Mouse (Mus musculus) frontal cortex, adult (tissue): ENCODE results near the gene Smoc1.

ENCODE experiments used
- ATAC-seq: cut with Nextera tagmentation; 2 replicates; pipeline ENCODE4 v1.9.2; 2017; ENCODE audit warnings: mild to moderate bottlenecking, moderate library complexity, mixed read lengths; ENCODE audit not compliant: low TSS enrichment

Smoc1 gene

GRCm38 (mm10) chr12:81081031-81081430 lies 54.4 kb downstream of the Smoc1 start:
- ATAC-seq, result no peak

- no peak for ATAC-seq
Observed at GRCm38 (mm10) chr12:81083146-81083545, 56.5 kb downstream of the Smoc1 start.

DNA sequence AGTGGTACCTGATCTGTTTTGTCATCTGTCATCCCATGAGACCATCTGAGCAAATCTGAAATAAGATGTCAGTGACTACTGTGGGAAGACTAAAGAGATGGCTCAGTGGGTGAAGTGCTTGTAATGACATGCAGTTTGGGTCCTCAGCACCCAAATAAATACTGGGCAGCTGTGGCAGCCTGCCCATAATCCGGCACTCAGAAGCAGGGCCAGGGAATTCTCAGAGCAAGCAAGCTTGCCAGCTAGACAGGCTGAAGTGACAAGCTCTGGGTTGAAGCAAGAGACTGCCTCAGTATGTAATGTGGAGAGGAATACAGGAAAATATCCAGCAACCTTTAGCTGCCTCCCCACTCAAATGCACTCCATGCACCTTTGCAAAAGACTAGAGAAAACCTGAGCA lies 58.6 kb downstream of the Smoc1 start:
- no peak for ATAC-seq

- no peak for ATAC-seq
Observed at GRCm38 (mm10) chr12:81088131-81088530, 61.5 kb downstream of the Smoc1 start.

- ATAC-seq, result no peak
Observed at GRCm38 (mm10) chr12:81091641-81092040, 65.0 kb downstream of the Smoc1 start.

- ATAC-seq, result no peak
Observed at GRCm38 (mm10) chr12:81092641-81093040, 66.0 kb downstream of the Smoc1 start.

- no peak for ATAC-seq
Observed at GRCm38 (mm10) chr12:81093211-81093610, 66.6 kb downstream of the Smoc1 start.

DNA sequence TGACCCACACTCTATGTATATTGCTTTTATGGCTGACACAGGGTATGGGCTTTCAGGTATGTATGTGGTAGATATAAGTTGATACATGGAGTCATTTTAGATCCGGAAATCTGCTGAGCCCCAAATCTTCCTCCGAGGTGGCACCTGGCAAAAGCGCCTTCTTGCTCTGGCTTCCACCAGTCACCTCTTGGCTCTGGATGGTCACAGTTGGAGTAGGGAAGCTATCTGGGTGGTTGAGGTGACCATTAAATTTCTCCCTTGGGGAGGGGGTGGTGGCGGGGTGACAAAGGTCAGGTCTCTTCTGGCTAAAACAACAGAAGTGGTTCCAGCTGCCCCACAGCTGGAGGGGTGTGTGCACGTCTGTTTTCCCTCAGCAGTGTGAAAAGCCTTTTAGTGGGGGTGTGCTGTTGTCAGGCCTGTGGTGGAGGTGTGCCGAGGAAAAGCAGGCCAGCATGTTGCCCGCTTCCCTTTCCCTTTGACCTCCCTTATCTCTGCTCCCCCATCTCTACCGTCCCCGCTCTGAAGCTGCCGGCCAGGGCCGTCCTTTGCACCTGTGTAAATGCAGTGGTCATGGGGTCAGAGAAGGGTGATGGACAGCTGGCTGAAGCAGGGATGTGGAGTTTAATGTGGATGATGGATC lies 68.3 kb downstream of the Smoc1 start:
- ATAC-seq, result no peak

DNA sequence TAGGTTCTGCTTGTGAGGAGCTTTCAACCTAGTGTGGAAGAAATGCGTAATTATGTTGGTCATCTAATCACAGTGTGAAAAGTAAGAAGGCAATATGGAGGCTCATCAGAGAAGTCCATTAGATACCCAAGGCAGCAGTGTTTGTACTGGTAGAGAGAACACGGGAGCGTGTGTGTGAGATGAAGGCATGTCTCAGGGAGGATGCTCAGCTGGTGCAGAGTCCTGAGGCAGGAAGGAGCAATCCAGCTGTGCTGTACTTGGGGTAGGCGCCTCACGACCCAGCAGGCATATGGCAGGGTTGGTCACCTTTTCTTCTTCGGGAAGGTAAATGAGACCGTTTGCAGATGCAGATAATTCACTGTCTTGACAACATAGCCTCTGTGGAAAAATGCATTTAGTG lies 70.7 kb downstream of the Smoc1 start:
- no peak for ATAC-seq

GRCm38 (mm10) chr12:81097738-81098137 lies 71.1 kb downstream of the Smoc1 start:
- ATAC-seq, result no peak

DNA sequence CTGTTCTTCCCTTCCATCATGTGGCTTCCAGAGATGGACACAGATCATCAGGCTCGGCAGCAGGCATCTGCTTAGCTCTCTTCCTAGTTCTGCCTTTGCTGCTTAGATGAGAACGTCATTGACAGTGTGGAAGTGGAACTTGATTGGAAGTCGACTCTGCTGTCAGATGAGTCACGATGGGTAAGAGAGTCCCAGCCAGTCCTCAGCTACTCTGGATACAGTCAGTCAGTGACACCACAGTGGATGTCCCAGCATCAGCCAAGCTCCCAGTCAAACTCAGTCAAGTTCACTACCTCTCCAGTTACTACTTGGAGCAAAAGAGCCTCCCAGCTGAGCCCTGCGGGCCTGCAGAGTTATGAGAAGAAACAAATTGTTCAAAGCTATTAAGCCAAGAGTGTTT lies 72.6 kb downstream of the Smoc1 start:
- ATAC-seq, result no peak

- no peak for ATAC-seq
Observed at GRCm38 (mm10) chr12:81101691-81102090, 75.1 kb downstream of the Smoc1 start.

- no peak for ATAC-seq
Observed at GRCm38 (mm10) chr12:81104546-81104945, 77.9 kb downstream of the Smoc1 start.

DNA sequence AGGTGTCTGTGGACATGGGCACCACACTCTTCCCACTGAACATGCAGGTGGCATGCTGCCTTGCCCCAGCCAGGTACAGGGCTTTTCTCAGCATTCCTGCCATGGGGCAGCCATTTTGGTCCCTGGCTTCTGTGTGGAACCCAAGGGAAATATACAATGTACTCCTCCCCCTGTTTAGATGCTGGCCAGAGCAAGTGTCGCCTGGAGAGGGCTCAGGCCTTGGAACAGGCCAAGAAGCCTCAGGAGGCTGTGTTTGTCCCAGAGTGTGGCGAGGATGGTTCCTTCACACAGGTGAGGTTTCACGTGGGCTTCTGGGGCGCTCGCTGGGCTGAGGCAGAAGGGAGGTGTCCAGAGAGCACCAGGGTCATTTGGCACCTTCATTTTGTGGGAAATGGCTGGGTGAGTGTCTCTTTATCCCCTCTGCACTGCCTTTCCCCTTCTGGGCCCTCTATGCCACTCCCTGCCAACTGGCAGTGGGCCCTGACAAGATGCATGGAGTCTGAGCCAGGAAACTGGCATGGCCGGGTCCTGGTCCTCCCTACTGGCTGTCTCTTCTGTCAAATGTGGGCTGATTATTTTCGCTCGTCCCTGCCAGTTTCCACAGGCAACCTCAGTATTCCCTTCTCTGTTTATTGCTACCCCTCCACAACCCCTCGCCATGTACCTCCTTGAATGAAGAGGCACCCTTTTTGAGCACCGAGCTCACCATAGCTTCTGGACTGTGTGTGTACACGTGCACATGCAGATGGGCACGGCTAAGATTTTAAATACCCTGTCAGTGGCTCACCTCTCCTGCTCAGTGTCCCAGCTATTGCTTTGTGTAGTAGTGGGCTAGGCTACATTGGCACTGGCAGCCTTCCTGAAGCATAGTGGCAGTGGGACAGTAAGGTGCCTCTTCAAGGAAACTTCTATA lies 79.4 kb downstream of the Smoc1 start:
- ATAC-seq, result no peak

DNA sequence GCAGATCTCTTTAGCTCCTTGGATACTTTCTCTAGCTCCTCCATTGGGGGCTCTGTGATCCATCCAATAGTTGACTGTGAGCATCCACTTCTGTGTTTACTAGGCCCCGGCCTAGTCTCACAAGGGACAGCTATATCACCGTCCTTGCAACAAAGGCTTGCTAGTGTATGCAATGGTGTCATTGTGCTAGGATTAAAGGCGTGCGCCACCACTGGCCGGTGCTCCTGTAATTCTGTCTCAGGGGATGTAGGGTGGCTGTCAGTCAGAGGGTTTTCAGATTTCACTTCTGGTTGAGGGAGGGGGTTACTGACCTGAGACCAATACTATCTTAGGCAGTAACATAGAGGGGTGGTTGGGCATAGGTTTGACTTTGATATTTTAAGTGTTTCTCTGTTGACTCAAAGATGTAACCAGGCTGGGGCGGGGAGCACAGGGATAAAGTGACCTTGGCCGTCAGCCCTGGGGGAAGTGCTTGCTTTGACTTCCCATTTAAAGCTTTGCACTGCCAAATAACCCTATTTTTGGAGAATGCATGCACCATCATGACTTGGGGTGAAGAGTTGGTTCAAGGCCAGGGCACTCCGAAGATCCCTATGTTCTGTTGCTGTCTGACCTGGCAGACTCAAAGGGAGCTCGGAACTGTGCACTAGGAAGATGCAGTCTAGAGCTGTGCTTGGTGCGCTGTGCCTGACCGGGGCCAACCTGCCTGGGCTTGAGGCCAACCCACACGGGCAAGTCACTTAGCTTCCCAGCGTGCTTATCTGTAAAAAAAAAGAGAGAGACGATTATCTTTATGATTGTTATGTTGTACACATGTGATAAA lies 80.9 kb downstream of the Smoc1 start:
- ATAC-seq, result no peak

GRCm38 (mm10) chr12:81108600-81109011 lies 82.0 kb downstream of the Smoc1 start:
- ATAC-seq, result no peak

DNA sequence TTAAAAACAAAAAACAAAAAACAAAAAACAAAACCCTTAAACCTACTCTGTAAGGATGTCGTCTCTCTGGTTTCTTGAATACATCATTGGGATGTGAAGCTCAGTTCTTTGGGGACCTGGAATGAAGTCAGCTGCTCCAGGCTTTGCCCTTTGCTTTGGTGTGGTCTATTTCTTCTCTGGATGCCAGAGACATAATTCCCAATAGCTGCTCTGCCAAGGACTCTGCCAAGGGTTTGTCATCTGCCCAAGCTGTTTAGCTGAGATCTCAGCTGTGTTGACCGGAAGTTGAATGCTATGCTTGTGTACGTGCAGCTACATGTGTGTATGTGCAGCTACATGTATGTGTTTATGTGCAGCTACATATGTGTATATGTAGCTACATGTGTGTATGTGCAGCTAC lies 83.4 kb downstream of the Smoc1 start:
- no peak for ATAC-seq

DNA sequence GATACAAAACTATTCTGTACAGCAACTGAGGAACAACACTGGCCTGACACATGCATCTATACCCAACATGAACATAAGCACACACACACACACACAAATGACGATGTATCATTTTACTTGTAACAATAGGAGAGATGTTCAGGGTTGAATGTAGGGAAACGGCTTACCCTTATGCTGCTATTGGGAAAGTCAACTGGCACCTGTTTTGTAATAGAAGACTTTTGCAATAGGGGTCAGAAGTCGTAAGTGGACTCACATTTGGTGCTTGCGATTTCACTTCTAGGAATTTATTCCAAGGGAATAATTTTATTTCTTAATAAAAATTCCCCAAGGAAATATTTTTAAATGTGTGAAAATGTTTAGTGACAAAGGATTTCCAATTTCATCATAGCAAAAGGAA lies 85.7 kb downstream of the Smoc1 start:
- no peak for ATAC-seq

- no peak for ATAC-seq
Observed at GRCm38 (mm10) chr12:81120301-81120700, 93.7 kb downstream of the Smoc1 start.

GRCm38 (mm10) chr12:81123793-81124192 lies 97.2 kb downstream of the Smoc1 start:
- no peak for ATAC-seq

DNA sequence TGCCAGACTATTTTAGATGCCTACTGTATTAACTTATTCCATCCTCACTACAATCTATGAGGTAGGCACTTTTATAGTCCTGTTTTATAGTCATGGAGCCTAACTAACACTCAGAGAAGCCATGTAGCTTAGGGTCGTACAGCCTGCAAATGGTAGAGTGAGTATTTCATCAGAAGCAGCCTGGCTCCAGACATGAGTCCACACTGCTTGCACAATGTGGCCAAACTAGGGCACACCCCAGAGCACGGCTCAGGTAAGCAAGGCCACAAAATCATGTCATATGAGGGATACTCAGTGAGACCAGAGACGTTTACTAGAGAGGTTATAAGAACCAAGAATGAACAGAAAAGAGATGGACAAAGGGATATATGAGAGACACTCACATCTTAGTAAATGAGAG lies 100.2 kb downstream of the Smoc1 start:
- no peak for ATAC-seq

DNA sequence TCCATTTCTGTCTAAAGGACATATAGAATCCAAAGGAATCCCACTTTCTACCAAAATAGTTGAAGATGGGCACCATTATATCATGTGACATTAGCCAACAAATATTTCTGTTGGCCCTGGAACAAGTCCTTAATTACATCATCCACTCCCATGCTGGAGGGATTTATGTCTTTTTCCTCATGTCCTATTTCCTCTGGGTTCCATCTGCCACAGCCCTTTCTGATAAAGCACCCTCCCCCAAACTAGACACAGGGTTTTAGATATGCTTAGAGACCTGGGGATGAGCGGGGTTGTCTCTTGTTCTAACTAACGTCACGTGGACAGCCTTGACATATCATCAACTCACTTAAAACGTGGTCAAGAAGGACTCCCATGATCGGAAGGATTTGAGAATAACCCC lies 102.1 kb downstream of the Smoc1 start:
- ATAC-seq, result no peak
